Mouse (Mus musculus): ENCODE measurements around the gene Fh1.

Gene Fh1

GRCm38 (mm10) chr1:175625257-175625879, at the start of gene Fh1:
Gene Fh1 (minus strand): TSS chr1:175625635.
- peak; percentile 96 for DNase-seq

GRCm38 (mm10) chr1:175675116-175675515, 49.7 kb upstream of the Fh1 start:
- no peak for DNase-seq

GRCm38 (mm10) chr1:175673563-175674325, 48.3 kb upstream of the Fh1 start:
- DNase-seq = no peak

- DNase-seq = no peak
These were observed 46.2 kb upstream of the Fh1 start for GRCm38 (mm10) chr1:175671626-175672025.

GRCm38 (mm10) chr1:175670042-175670441, 44.6 kb upstream of the Fh1 start:
- DNase-seq = no peak

GRCm38 (mm10) chr1:175669456-175669855, 44.0 kb upstream of the Fh1 start:
- DNase-seq = no peak

GRCm38 (mm10) chr1:175668666-175669405, 43.4 kb upstream of the Fh1 start:
- DNase-seq = no peak

GRCm38 (mm10) chr1:175659900-175660299, 34.5 kb upstream of the Fh1 start:
- DNase-seq = no peak

- no peak for DNase-seq
These were observed 23.2 kb upstream of the Fh1 start for GRCm38 (mm10) chr1:175648615-175649014.

GRCm38 (mm10) chr1:175646952-175647351, 21.5 kb upstream of the Fh1 start:
- DNase-seq = no peak

GRCm38 (mm10) chr1:175643496-175644265, 18.2 kb upstream of the Fh1 start:
- no peak for DNase-seq

GRCm38 (mm10) chr1:175640435-175641150, 15.2 kb upstream of the Fh1 start:
- DNase-seq = no peak

- DNase-seq = no peak
These were observed 13.6 kb upstream of the Fh1 start for GRCm38 (mm10) chr1:175639072-175639471.

- no peak for DNase-seq
These were observed 12.2 kb upstream of the Fh1 start for GRCm38 (mm10) chr1:175637677-175638076.

- no peak for DNase-seq
These were observed 7.0 kb upstream of the Fh1 start for GRCm38 (mm10) chr1:175632470-175632869.

- no peak for DNase-seq
These were observed 6.3 kb upstream of the Fh1 start for GRCm38 (mm10) chr1:175631721-175632221.

GRCm38 (mm10) chr1:175631080-175631479, 5.6 kb upstream of the Fh1 start:
- no peak for DNase-seq

- DNase-seq = no peak
These were observed 4.9 kb upstream of the Fh1 start for GRCm38 (mm10) chr1:175630345-175630744.

GRCm38 (mm10) chr1:175629248-175629647, 3.8 kb upstream of the Fh1 start:
- DNase-seq = no peak

GRCm38 (mm10) chr1:175625990-175626692, 706 bp upstream of the Fh1 start:
- DNase-seq = no peak

GRCm38 (mm10) chr1:175623656-175624055, 1.8 kb downstream of the Fh1 start:
- no peak for DNase-seq

Measured in cerebellum, adult 11-12 months (tissue).